Mouse (Mus musculus) embryo, embryonic 10.5 days (tissue): ENCODE results near the gene Pou5f1.
A peak's percentile ranks its signal among the peaks of the same experiment; 100 is the strongest.

Source experiments
- DNase-seq: peaks from one replicate; pipeline ENCODE4 v3.0.0-alpha.2; 2015; ENCODE audit warnings: low spot score

Pou5f1 gene

DNA sequence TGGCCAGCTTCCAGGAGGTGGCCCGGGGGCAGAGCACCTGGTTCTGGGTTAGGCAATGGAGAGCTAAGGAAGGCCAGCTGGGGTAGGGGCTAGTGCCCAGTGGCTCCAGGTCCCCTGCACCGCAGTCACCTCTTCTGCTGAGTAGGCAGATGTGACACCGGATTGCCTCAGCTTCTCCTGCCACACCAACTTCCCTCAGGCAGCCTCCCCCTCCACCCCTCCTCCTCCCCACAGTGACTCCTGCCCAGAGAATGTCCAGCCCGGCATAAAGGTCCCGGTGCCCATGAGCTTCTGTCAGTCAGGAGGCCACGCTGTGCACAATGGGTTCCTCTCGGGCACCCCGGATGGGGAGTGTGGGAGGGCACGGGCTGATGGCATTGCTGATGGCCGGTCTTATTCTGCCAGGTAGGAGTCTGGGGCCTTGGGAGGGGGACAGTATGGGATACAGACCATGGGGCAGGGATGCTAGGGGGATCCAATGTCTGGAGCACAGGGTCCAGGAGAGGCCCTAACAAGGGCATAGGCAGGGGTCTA, 46.1 kb downstream of the Pou5f1 start, which contains the start of gene Cdsn:
Gene Cdsn (plus strand): TSS at position 248 of the 534 bp plus-strand sequence.
- DNase-seq, result no peak

DNA sequence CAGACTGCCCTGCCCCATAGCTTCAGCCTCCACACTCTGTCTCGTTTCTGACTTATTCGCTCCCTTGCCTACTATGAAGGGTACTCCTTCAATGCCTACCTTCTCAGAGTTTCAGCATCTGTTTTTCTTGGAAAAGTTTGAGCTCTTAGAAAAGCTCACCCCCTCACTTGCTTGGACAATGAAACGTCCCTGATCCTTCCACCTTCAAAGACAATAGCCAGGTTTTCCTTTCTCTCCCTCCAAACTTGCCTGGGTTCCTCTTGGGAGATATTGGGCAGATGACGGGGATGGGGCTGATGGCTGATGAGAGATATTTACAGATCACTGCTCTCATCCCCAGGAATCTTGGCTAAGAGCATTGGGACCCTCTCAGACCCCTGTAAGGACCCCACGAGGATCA, 48.5 kb downstream of the Pou5f1 start:
- no peak for DNase-seq

DNA sequence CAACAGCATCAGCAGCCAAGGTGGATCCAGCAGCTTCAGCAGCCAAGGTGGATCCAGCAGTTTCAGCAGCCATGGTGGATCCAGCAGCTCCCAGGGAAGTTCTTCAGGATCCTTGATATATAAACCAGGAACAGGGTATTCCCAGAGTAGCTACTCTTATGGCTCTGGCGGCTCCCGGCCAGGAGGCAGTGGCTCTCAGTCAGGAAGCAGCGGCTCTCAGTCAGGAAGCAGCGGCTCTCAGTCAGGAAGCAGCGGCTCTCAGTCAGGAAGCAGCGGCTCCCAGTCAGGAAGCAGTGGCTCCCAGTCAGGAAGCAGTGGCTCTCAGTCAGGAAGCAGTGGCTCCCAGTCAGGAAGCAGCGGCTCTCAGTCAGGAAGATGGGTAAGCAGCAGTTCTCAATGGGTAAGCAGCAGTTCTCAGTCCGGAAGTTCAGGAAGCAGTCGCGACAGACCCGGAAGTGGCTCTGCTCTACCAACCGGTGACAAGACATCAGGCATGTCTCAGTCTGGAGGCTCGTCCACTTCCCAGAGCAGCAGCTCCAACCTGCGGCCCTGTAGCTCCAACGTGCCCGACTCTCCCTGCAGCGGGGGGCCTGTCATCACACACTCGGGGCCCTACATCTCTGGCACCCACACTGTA, 49.1 kb downstream of the Pou5f1 start:
- DNase-seq, result no peak

DNA sequence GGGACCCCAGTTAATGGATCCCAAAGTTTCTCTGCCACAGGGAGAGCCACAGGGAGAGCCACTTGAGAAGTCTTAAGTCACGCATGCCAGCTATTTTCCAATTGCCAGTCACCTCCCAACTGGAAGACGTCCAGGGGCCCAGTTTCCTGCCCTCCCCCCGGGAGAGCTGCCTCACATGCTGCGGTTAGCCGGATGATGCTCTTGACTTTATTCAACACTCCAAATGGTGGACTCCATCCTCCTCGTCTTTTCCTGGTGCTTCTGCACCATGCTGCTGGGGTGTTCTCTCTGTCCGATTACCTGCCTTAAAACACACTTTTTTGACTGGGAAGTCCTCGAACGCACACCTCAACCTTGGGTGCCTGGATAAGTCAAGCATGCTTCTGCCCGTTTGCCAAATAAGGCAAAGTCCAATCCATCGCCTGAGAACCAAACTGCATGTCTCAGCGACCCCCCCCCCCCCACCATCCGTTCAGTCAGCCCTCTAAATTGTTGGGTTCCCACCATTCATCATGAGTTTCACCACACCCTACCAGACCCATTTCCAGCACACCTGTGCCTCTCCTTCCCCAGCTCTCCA, 50.5 kb downstream of the Pou5f1 start:
- no peak for DNase-seq

DNA sequence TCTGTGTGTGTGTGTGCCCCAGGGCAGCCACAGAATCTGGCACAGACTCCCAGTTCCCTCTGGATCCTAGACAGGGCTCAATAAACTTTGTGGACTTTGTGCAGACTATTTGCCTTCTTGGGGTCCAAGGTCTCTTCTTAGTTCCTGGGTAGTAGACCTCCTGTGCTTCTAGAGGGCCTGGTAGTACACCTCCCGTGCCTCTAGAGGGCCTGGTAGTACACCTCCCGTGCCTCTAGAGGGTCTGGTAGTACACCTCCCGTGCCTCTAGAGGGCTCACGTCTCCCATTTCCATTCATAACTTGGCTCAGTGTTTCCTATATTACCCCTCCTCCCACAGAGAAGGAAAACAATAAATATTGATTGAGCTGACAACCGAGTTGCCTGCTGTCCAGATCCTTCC, 51.0 kb downstream of the Pou5f1 start:
- peak; percentile 74 for DNase-seq

DNA sequence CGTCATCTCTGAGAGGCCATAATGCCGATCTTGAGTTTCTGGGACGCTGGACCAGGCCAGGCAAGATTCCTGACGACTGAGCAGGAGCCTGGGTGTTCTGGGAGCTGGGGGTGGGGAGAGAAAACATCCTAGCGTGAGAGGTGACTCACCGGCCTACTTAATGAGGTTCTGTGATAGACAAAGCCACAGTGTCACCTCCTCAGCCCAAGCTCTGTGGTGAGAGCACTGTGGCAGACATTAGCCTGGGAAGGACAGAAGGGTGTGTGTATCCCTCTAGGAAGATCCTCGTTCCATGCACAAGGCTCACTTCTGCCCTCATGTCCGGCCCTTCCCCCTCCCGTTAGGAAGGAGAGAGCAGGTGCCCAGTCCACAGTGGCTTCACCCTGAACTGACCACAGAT, 51.5 kb downstream of the Pou5f1 start:
- no peak for DNase-seq

DNA sequence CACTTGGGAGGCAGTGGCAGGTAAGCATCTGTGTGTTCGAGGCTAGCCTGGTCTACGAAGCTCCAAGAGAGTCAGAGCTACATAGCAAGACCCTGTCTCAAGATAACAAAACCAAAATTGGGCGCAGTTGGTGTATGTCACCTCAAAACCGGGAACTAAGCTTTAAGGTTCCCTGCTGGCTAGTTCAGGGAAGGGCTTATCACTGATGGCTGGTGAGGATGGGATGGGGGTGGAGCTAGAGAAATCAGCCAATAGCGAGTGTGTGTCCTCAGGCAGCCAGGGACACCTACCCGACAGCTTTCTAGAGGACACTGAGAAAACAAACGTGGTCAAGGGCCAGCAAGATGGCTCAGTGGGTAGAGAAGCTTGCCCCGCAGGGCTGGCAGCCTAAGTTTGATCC, 52.4 kb downstream of the Pou5f1 start:
- no peak for DNase-seq
